Mouse (Mus musculus) MEL (cell line): ENCODE results near the gene Adam22.

ENCODE experiments used
- CTCF ChIP-seq, 3 experiments: IDR thresholded peaks in 2 of 3; conservative IDR thresholded peaks in 1 of 3; 2 replicates each; pipeline ENCODE4 v1.5.1; 2011 to 2012; ENCODE audit warnings: low read length in 3 of 3, low read depth in 2 of 3, mild to moderate bottlenecking in 2 of 3, improper control_type of control experiment in 1 of 3, inconsistent platforms in 1 of 3, mixed read lengths in 1 of 3, moderate library complexity in 1 of 3; ENCODE audit not compliant: control insufficient read depth in 1 of 3, insufficient read depth in 1 of 3, poor library complexity in 1 of 3, severe bottlenecking in 1 of 3
- MAFK ChIP-seq: IDR thresholded peaks from 2 replicates; pipeline ENCODE4 v1.6.1; 2011; ENCODE audit warnings: low read depth, mild to moderate bottlenecking, low read length, improper control_type of control experiment, borderline replicate concordance
- MAX ChIP-seq: IDR thresholded peaks from 2 replicates; pipeline ENCODE4 v1.6.1; 2011; ENCODE audit warnings: low read length, improper control_type of control experiment
- MXI1 ChIP-seq: IDR thresholded peaks from 2 replicates; pipeline ENCODE4 v1.6.1; 2011; ENCODE audit warnings: mild to moderate bottlenecking, low read depth, low read length, improper control_type of control experiment
- UBTF ChIP-seq: IDR thresholded peaks from 2 replicates; pipeline ENCODE4 v1.6.1; 2012; ENCODE audit warnings: low read depth, mild to moderate bottlenecking, inconsistent platforms, low read length, improper control_type of control experiment, moderate library complexity, borderline replicate concordance; ENCODE audit not compliant: insufficient read depth
- USF2 ChIP-seq, 2 experiments: IDR thresholded peaks; 2 replicates each; pipeline ENCODE4 v1.6.1; 2011 to 2012; ENCODE audit warnings: improper control_type of control experiment in 2 of 2, low read length in 2 of 2, borderline replicate concordance in 1 of 2, inconsistent platforms in 1 of 2, low read depth in 1 of 2, mild to moderate bottlenecking in 1 of 2; ENCODE audit not compliant: insufficient read depth in 1 of 2
- ZMIZ1 ChIP-seq: IDR thresholded peaks from 2 replicates; pipeline ENCODE4 v1.6.1; 2012; ENCODE audit warnings: low read depth, mild to moderate bottlenecking, inconsistent platforms, low read length, improper control_type of control experiment, moderate library complexity

GRCm38 (mm10) chr5:8094921-8095320 lies 273.0 kb downstream of the Adam22 start:
- TF ChIP-seq MAFK (no peak), MAX (no peak), UBTF (no peak), MXI1 (no peak), CTCF (IDR thresholded peaks at IDR 0.05 in 2 of 3, conservative IDR thresholded peaks at IDR 0.05 in 1 of 3; ENCODE audit: control insufficient read depth in 1 of 3, insufficient read depth in 1 of 3, low read depth in 2 of 3, low read length in 3 of 3, poor library complexity in 1 of 3, severe bottlenecking in 1 of 3) (no peak), ZMIZ1 (no peak), USF2 (IDR thresholded peaks at IDR 0.05; ENCODE audit: borderline replicate concordance in 1 of 2, insufficient read depth in 1 of 2, low read depth in 1 of 2, low read length in 2 of 2) (no peak)
